Mouse (Mus musculus): ENCODE measurements around the gene Slc8b1. TPM values are rescaled to one million over a fixed set of nuclear protein-coding genes. Genes with fewer than 3 reads are reported as not detected.
A peak's percentile ranks its signal among the peaks of the same experiment; 100 is the strongest.
"Not testable (repeated sequence)": the region's sequence is repeated elsewhere in the genome, so short reads cannot be mapped to it uniquely, and the experiment has no call there.

Slc8b1 gene
- polyA plus RNA-seq, 1 experiment from 2014 or later: 1.9 TPM

GRCm38 (mm10) chr5:120490679-120491192 is 20.2 kb upstream of the Slc8b1 start:
- peaks cover 12% of the 10 kb centered on the region; the same call in 1 of the 2 replicates for H3K4me1 ChIP-seq (replicated peaks; ENCODE audit: control insufficient read depth, insufficient read depth, low read length)
- WGBS: 51% methylated on average over 8 of the region's 8 CpGs
- 0 out of 2 replicates have a peak, but pooled peaks cover 12% of the 10 kb centered on the region for H3K36me3 ChIP-seq (ENCODE audit: control insufficient read depth, insufficient read depth)
- H3K4me2 ChIP-seq (ENCODE audit: low read length): no peak overlapping the region
- peak; percentile 73 for ATAC-seq
- no peak overlapping the region for H3K4me3 ChIP-seq (replicated peaks; ENCODE audit: low read length)
- no peaks in the 10 kb centered on the region for H3K9me3 ChIP-seq (ENCODE audit: control insufficient read depth, low read length)
- no peak overlapping the region for H3K9ac ChIP-seq (replicated peaks; ENCODE audit: low read depth, low read length)
- no peaks in the 10 kb centered on the region for H3K27me3 ChIP-seq (replicated peaks; ENCODE audit: control insufficient read depth, insufficient read depth, low read length)
- no peak overlapping the region for H3K27ac ChIP-seq (ENCODE audit: low read length)

- no peak overlapping the region for H3K27ac ChIP-seq (ENCODE audit: low read length)
- peaks cover 12% of the 10 kb centered on the region; the same call in 1 of the 2 replicates for H3K4me1 ChIP-seq (replicated peaks; ENCODE audit: control insufficient read depth, insufficient read depth, low read length)
- H3K4me3 ChIP-seq (replicated peaks; ENCODE audit: low read length): no peak overlapping the region
- 0 out of 2 replicates have a peak, but pooled peaks cover 5% of the 10 kb centered on the region for H3K36me3 ChIP-seq (ENCODE audit: control insufficient read depth, insufficient read depth)
- no peaks in the 10 kb centered on the region for H3K9me3 ChIP-seq (ENCODE audit: control insufficient read depth, low read length)
- H3K27me3 ChIP-seq (replicated peaks; ENCODE audit: control insufficient read depth, insufficient read depth, low read length): no peaks in the 10 kb centered on the region
- no peak for ATAC-seq
- no peak overlapping the region for H3K9ac ChIP-seq (replicated peaks; ENCODE audit: low read depth, low read length)
- WGBS: 62% methylated on average over 11 of the region's 11 CpGs
- H3K4me2 ChIP-seq (ENCODE audit: low read length): no peak overlapping the region
Observed at GRCm38 (mm10) chr5:120492437-120492836, 18.5 kb upstream of the Slc8b1 start.

GRCm38 (mm10) chr5:120493440-120493839 is 17.5 kb upstream of the Slc8b1 start:
- WGBS: 84% methylated on average over 6 of the region's 6 CpGs
- no peak overlapping the region for H3K4me2 ChIP-seq (ENCODE audit: low read length)
- H3K4me3 ChIP-seq (replicated peaks; ENCODE audit: low read length): no peak overlapping the region
- H3K9ac ChIP-seq (replicated peaks; ENCODE audit: low read depth, low read length): no peak overlapping the region
- no peaks in the 10 kb centered on the region for H3K9me3 ChIP-seq (ENCODE audit: control insufficient read depth, low read length)
- no peak overlapping the region for H3K27ac ChIP-seq (ENCODE audit: low read length)
- ATAC-seq: no peak
- H3K36me3 ChIP-seq (ENCODE audit: control insufficient read depth, insufficient read depth): no peaks in the 10 kb centered on the region
- peaks cover 12% of the 10 kb centered on the region; the same call in 1 of the 2 replicates for H3K4me1 ChIP-seq (replicated peaks; ENCODE audit: control insufficient read depth, insufficient read depth, low read length)
- no peaks in the 10 kb centered on the region for H3K27me3 ChIP-seq (replicated peaks; ENCODE audit: control insufficient read depth, insufficient read depth, low read length)

- no peak overlapping the region for H3K4me3 ChIP-seq (replicated peaks; ENCODE audit: low read length)
- H3K4me1 ChIP-seq (replicated peaks; ENCODE audit: control insufficient read depth, insufficient read depth, low read length): peaks cover 12% of the 10 kb centered on the region; the same call in 1 of the 2 replicates
- H3K4me2 ChIP-seq (ENCODE audit: low read length): no peak overlapping the region
- H3K36me3 ChIP-seq (ENCODE audit: control insufficient read depth, insufficient read depth): no peaks in the 10 kb centered on the region
- H3K9me3 ChIP-seq (ENCODE audit: control insufficient read depth, low read length): no peaks in the 10 kb centered on the region
- no peaks in the 10 kb centered on the region for H3K27me3 ChIP-seq (replicated peaks; ENCODE audit: control insufficient read depth, insufficient read depth, low read length)
- no peak overlapping the region for H3K27ac ChIP-seq (ENCODE audit: low read length)
- 73% methylated on average over 9 of the region's 9 CpGs for WGBS
- H3K9ac ChIP-seq (replicated peaks; ENCODE audit: low read depth, low read length): no peak overlapping the region
- ATAC-seq: no peak
Observed at GRCm38 (mm10) chr5:120493873-120494395, 17.0 kb upstream of the Slc8b1 start.

- H3K27ac ChIP-seq (ENCODE audit: low read length): no peak overlapping the region
- H3K36me3 ChIP-seq (ENCODE audit: control insufficient read depth, insufficient read depth): no peaks in the 10 kb centered on the region
- no peaks in the 10 kb centered on the region for H3K27me3 ChIP-seq (replicated peaks; ENCODE audit: control insufficient read depth, insufficient read depth, low read length)
- ATAC-seq: no peak
- no peaks in the 10 kb centered on the region for H3K9me3 ChIP-seq (ENCODE audit: control insufficient read depth, low read length)
- H3K4me1 ChIP-seq (replicated peaks; ENCODE audit: control insufficient read depth, insufficient read depth, low read length): peaks cover 12% of the 10 kb centered on the region; the same call in 1 of the 2 replicates
- H3K9ac ChIP-seq (replicated peaks; ENCODE audit: low read depth, low read length): no peak overlapping the region
- H3K4me3 ChIP-seq (replicated peaks; ENCODE audit: low read length): no peak overlapping the region
- 76% methylated on average over 10 of the region's 10 CpGs for WGBS
- H3K4me2 ChIP-seq (ENCODE audit: low read length): no peak overlapping the region
Observed at GRCm38 (mm10) chr5:120495064-120495702, 15.8 kb upstream of the Slc8b1 start.

- H3K4me2 ChIP-seq (ENCODE audit: low read length): no peak overlapping the region
- H3K27me3 ChIP-seq (replicated peaks; ENCODE audit: control insufficient read depth, insufficient read depth, low read length): no peaks in the 10 kb centered on the region
- peaks cover 6% of the 10 kb centered on the region; the same call in 1 of the 2 replicates for H3K4me1 ChIP-seq (replicated peaks; ENCODE audit: control insufficient read depth, insufficient read depth, low read length)
- no peak overlapping the region for H3K27ac ChIP-seq (ENCODE audit: low read length)
- no peaks in the 10 kb centered on the region for H3K36me3 ChIP-seq (ENCODE audit: control insufficient read depth, insufficient read depth)
- H3K9ac ChIP-seq (replicated peaks; ENCODE audit: low read depth, low read length): no peak overlapping the region
- WGBS: 92% methylated on average over 13 of the region's 13 CpGs
- H3K9me3 ChIP-seq (ENCODE audit: control insufficient read depth, low read length): no peaks in the 10 kb centered on the region
- no peak for ATAC-seq
- no peak overlapping the region for H3K4me3 ChIP-seq (replicated peaks; ENCODE audit: low read length)
Observed at GRCm38 (mm10) chr5:120495703-120496226, 15.2 kb upstream of the Slc8b1 start.

- Histone ChIP-seq H3K9me3 (ENCODE audit: control insufficient read depth, low read length) (no peaks in the 10 kb centered on the region), H3K27ac (ENCODE audit: low read length) (no peak overlapping the region), H3K4me1 (replicated peaks; ENCODE audit: control insufficient read depth, insufficient read depth, low read length) (peaks cover 9% of the 10 kb centered on the region), H3K27me3 (replicated peaks; ENCODE audit: control insufficient read depth, insufficient read depth, low read length) (no peaks in the 10 kb centered on the region), H3K4me3 (replicated peaks; ENCODE audit: low read length) (no peak overlapping the region), H3K4me2 (ENCODE audit: low read length) (no peak overlapping the region), H3K36me3 (ENCODE audit: control insufficient read depth, insufficient read depth) (no peaks in the 10 kb centered on the region), H3K9ac (replicated peaks; ENCODE audit: low read depth, low read length) (no peak overlapping the region)
- ATAC-seq: no peak
- 97% methylated on average over 3 of the region's 3 CpGs for WGBS
Observed at GRCm38 (mm10) chr5:120497071-120497470, 13.9 kb upstream of the Slc8b1 start.

- no peaks in the 10 kb centered on the region for H3K36me3 ChIP-seq (ENCODE audit: control insufficient read depth, insufficient read depth)
- peaks cover 17% of the 10 kb centered on the region for H3K4me1 ChIP-seq (replicated peaks; ENCODE audit: control insufficient read depth, insufficient read depth, low read length)
- no peak overlapping the region for H3K9ac ChIP-seq (replicated peaks; ENCODE audit: low read depth, low read length)
- no peaks in the 10 kb centered on the region for H3K9me3 ChIP-seq (ENCODE audit: control insufficient read depth, low read length)
- H3K4me2 ChIP-seq (ENCODE audit: low read length): no peak overlapping the region
- ATAC-seq: no peak
- H3K27ac ChIP-seq (ENCODE audit: low read length): no peak overlapping the region
- 82% methylated on average over 4 of the region's 4 CpGs for WGBS
- no peaks in the 10 kb centered on the region for H3K27me3 ChIP-seq (replicated peaks; ENCODE audit: control insufficient read depth, insufficient read depth, low read length)
- no peak overlapping the region for H3K4me3 ChIP-seq (replicated peaks; ENCODE audit: low read length)
Observed at GRCm38 (mm10) chr5:120499202-120499601, 11.8 kb upstream of the Slc8b1 start.

GRCm38 (mm10) chr5:120500609-120501008 is 10.4 kb upstream of the Slc8b1 start:
- not testable (repeated sequence) for H3K27me3 ChIP-seq (replicated peaks; ENCODE audit: control insufficient read depth, insufficient read depth, low read length)
- WGBS: 86% methylated on average over 9 of the region's 9 CpGs

More at GRCm38 (mm10) chr5:120500609-120501008, 10.4 kb upstream of the Slc8b1 start:
- H3K4me3 ChIP-seq (replicated peaks; ENCODE audit: low read length); H3K9me3 ChIP-seq (ENCODE audit: control insufficient read depth, low read length); H3K9ac ChIP-seq (replicated peaks; ENCODE audit: low read depth, low read length); H3K4me2 ChIP-seq (ENCODE audit: low read length); H3K27ac ChIP-seq (ENCODE audit: low read length); H3K36me3 ChIP-seq (ENCODE audit: control insufficient read depth, insufficient read depth); ATAC-seq: not testable (repeated sequence)
- peaks cover 17% of the 10 kb centered on the region for H3K4me1 ChIP-seq (replicated peaks; ENCODE audit: control insufficient read depth, insufficient read depth, low read length)
